Mouse (Mus musculus) splenic B cell, adult 2 months (primary cell): ENCODE measurements around the gene Ablim2.

Source experiments
- DNase-seq: peaks from one replicate; pipeline ENCODE4 v3.0.0-alpha.2; 2011; ENCODE audit warnings: low read depth, low spot score
- H3K27me3 ChIP-seq: 2 replicates; pipeline ENCODE4 v1.6.1; 2012; ENCODE audit warnings: mild to moderate bottlenecking, low read length, moderate library complexity, mixed read lengths; ENCODE audit not compliant: control insufficient read depth, poor library complexity, insufficient read depth, severe bottlenecking
- H3K36me3 ChIP-seq: 2 replicates; pipeline ENCODE4 v1.6.1; 2012; ENCODE audit warnings: mild to moderate bottlenecking, low read length, moderate library complexity, mixed read lengths; ENCODE audit not compliant: control insufficient read depth, poor library complexity, insufficient read depth, severe bottlenecking

Gene Ablim2

DNA sequence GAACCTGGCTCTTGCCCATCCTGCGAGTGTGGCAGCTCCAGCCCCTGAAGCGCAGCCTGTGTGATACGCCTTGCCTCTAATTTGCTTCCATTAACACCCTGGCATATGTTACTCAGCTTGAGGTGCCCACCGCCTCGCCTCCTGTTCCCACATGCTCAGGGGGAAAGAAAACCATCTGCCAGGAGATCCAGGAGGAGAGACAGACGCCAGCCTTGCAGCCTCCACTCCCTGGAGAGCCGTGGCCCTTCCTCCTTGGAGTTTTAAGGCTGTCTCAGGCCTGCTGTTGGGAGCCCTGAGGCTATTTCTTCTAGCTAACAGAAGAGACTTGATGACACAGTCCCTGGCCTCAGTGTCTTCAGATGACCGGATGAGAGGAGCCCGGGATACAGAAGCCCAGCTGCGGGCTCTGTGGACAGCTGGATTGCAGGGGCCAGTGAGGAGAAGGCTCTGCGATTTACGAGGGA is 167.5 kb downstream of the Ablim2 start:
- Histone ChIP-seq H3K36me3 (no peaks in the 10 kb centered on the region), H3K27me3 (no peaks in the 10 kb centered on the region)
- no peak for DNase-seq

DNA sequence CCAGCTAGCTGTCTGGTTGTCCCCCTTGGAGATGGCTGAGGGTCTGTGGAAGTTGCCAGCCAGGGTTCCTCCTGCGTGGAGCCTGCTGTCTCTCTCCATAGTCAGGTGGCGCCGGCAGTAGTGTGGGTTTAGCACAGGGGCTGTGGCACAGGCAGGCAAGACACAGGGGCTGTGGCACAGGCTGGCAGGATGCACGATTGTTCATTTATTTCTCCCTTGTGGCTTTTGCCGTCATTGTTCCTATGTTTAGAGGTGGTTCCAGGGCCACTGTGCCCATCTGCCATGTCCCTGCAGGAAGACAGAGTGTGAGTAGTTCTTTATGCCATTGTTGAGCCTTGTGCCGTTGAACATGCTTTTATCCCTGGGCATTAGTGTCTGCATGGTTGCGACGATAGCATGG is 168.8 kb downstream of the Ablim2 start:
- no peak for DNase-seq
- Histone ChIP-seq H3K27me3 (no peaks in the 10 kb centered on the region), H3K36me3 (no peaks in the 10 kb centered on the region)

DNA sequence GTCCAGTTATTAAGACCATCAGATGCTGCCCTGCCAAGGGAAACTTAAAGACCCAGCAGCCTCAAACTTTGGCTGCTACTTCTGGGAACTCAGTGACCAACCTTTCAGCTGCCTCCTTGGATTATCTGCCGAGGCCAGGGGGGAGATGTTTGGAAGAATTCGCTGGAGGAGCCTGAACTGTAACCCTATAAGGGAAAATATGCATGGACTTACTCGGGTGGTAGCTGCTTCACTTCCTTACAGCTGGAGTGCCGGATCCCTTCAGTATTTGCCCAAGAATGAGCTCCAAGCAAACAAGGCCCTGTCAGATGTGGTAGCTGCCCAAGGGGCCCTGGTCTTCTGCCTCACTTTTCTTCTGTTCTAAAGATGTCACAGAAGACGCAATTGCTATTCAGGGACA is 173.6 kb downstream of the Ablim2 start:
- no peaks in the 10 kb centered on the region for H3K27me3 ChIP-seq
- DNase-seq = no peak
- no peaks in the 10 kb centered on the region for H3K36me3 ChIP-seq

DNA sequence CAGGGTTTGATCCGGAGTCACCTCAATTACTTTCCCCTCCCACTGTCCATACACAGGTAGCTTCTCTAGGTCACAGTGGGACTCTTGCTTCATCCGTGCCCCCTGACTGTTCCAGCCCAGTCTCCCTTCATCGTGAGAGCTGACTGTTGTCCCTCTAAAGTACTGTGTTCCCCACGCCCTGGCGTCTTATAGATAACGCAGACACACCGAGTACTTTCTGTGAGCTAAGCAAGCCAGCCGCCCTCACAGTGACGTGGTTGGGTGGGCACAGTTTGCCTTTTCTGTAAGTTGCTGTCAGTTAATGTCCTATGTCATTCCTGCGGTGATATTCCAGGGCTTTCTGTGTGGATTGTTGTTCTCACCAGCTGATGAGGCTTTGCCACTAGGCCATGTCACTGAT is 175.4 kb downstream of the Ablim2 start:
- no peaks in the 10 kb centered on the region for H3K36me3 ChIP-seq
- no peak for DNase-seq
- no peaks in the 10 kb centered on the region for H3K27me3 ChIP-seq
